Mouse (Mus musculus): ENCODE measurements around the gene Zfp704. TPM values are rescaled to one million over a fixed set of nuclear protein-coding genes. Genes with fewer than 3 reads are reported as not detected.
"Not testable (repeated sequence)": the region's sequence is repeated elsewhere in the genome, so short reads cannot be mapped to it uniquely, and the experiment has no call there.

The Zfp704 gene
- total RNA-seq, 2 experiments from 2014 or later: 15.6 to 25.3 TPM

DNA sequence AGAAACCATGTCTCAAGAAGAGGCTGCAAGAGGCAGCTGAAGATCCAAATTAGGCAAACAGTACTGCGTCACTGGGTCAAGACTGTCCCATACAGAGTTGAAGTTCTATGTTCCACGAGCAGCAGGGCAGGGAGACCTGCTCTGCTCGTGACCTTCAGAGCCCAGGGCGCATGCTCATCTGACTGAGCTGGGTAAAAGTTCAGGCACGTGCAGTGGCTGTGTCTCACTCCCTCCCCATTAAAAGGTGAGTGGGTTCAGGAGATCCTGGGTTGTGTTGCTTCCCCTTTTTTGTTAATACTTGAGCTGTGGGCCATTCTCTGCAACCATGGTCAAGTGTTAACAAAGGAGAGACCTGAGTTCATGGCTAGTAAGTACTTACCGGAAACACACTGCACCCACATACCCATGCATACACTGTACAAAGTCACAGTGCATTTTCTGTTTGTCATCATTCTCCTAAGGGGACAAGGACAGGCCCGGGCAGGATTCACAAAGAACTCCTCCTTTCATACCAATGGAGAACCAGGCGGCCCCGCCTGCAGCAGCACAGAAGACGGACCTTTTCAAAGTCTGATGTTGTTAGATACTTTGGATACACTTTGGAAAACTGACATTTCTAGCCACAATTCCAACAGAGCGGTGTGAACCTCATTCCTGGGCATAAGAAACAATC lies 10.0 kb downstream of the Zfp704 start:
- peak; percentile 43 for ATAC-seq (replicated peaks; ENCODE audit: poor library complexity, severe bottlenecking)

- peak; percentile 95 for ATAC-seq (replicated peaks; ENCODE audit: poor library complexity, severe bottlenecking)
These were observed 11.8 kb downstream of the Zfp704 start for GRCm38 (mm10) chr3:9598061-9598460.

DNA sequence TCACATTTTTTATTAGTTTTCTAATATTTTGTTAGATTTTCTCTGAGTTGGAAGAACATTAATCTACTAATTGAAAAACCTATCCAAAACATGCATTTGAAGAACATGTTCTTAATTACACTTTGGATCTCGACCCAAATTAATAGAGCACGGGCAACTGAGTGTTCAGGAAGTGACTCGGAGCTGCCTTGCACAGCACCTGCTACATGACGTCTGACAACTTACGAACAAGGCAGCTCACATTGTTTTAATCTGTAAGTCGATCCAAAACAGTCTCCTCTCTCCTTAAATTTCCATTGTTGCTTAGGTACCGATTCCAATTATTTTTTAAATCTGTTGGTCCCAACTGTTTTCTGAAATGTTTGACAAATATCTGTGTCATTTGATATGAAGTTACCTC lies 15.4 kb downstream of the Zfp704 start:
- ATAC-seq (replicated peaks; ENCODE audit: poor library complexity, severe bottlenecking): no peak

- peak; percentile 48; the same call in 1 of the 2 replicates for ATAC-seq (replicated peaks; ENCODE audit: poor library complexity, severe bottlenecking)
These were observed 16.1 kb downstream of the Zfp704 start for GRCm38 (mm10) chr3:9593832-9594231.

- no peak for ATAC-seq (replicated peaks; ENCODE audit: poor library complexity, severe bottlenecking)
These were observed 18.3 kb downstream of the Zfp704 start for GRCm38 (mm10) chr3:9591416-9592110.

DNA sequence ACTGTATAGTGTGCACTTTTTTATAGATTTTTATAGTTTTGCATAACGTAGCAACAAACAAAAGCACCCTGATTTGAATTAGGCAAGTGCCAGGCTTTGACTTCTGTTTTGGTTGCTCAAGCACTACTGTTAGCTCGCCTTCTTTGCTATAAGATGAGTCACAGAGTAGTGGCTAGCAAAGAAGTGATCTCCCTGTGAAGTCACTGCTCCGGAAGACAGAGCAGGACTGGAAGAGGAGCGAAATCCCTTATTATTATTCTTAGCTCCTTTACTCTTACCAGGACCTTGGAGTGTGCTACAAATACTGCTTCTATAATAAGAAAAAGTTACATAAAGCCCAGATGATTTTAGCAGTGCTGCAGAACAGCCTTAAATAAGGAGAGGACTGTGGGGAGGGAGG lies 21.2 kb downstream of the Zfp704 start:
- ATAC-seq (replicated peaks; ENCODE audit: poor library complexity, severe bottlenecking): no peak

DNA sequence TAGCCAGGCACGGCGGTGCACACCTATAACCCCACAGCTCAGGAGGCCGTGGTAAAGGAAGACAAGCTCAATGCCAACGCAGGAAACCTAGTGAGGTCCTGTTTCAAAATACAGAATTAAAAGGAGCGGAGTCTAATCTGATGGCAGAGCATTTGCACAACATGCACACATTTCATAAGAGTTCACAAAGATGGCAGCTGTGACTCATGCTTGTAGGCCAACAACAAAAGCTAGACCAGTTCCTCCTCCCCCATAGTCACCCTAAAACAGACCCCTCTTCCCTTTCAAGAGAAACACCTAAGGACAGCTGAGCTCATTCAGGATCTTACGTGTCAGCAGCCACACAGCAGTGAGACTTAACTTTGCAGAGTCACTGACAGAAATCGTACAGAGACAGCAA lies 22.6 kb downstream of the Zfp704 start:
- peak; percentile 96 for ATAC-seq (replicated peaks; ENCODE audit: poor library complexity, severe bottlenecking)

DNA sequence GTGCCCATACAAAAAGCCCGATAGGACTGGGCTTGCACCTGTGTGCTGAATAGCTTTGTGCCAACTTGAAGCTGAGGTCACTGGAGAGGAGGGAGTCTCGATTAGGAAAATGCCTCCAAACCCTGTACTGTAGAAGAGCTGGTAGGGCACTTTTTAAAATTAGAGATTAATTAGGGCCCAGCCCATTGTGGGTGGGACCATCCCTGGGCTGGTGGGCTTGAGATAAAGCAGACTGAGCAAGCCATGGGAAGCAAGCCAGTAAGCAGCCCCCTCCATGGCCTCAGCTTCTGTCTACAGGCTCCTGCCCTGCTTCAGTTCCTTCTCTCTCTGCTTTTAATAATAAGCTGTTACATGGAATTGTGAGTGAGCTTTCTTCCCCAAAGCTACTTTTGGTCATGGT lies 26.4 kb downstream of the Zfp704 start:
- no peak for ATAC-seq (replicated peaks; ENCODE audit: poor library complexity, severe bottlenecking)

DNA sequence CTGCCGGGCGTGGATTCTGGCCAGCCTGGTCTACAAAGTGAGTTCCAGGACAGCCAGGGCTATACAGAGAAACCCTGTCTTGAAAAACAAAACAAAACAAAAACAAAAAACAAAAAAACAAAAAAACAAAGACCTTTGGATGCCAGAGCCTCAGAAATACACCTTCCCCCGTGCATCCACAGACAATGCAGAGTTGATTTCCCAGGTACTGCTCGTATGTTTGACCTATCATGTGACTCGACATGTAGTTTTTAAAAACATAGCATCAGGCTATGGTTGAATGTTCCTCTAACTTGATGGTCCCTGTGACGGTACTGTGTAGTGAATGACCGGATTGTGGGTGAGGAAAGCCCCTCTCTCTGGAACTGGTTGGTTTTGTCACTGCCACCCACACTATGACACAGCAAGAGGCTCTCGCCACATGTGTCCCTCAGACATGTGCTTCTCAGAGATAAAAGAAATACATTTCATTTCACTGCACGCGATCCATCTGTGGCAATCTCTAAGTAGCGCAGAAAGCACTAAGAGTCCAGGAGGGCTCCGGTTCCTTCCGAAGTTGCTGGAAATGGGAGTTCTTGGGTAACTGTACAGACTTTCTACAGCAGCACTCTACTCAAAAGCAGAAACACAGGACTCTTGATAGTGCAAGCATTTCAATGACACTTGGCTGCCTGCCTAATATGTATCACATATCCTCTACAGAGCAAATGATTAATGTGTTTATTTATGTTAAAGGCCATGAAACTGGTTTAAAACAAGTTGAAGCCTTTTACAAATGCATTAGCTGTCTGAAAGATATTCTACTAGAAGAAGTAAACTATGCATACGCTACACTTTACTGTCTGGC lies 28.7 kb downstream of the Zfp704 start:
- peak; percentile 69 for ATAC-seq (replicated peaks; ENCODE audit: poor library complexity, severe bottlenecking)

DNA sequence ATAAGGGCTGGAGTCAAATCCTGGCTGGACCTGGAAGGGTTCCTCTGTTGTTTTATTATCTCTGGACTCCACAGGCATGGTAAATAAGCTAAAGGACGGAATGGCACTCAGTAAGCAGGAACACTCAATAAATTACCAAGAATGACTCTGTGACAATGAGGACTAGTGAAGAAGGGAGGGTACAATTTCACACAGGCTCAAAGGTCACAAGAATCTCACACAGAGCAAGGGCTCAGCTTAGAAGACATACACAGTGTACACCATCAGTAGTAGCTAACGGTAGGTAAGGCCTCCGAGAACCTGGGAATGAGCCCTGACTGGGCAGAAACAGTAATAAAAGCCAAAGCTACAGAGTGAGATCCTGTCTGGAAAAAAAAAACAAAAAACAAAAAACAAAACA lies 29.8 kb downstream of the Zfp704 start:
- no peak for ATAC-seq (replicated peaks; ENCODE audit: poor library complexity, severe bottlenecking)

DNA sequence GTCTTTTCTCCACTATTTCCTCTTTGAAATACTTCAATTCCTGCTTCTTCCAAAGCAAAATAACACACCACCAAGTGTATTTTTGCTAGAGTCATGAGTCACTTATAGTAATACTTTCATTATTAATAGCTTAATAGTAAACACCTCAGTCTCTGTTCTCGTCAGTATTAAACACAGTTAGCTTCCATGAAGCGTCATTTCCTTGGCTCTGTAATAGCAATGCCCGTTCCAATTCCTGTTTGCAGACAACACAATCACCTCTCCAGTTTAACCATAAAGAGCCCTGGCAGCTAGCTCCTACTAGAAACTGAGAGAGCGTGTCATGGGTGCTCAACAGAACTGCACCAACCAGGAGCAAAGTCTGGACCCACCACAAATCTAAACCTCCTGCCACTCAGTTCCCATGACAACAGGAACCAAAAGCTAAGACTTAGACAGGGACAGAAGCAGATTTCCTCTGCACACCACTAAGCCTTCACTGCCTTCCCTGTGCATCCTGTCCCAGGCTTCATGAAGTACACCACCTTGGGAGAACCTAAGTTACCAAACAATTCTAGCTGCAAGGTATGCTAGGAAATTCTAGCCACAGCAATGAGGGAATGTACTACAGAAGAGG lies 30.7 kb downstream of the Zfp704 start:
- peak; percentile 51 for ATAC-seq (replicated peaks; ENCODE audit: poor library complexity, severe bottlenecking)

DNA sequence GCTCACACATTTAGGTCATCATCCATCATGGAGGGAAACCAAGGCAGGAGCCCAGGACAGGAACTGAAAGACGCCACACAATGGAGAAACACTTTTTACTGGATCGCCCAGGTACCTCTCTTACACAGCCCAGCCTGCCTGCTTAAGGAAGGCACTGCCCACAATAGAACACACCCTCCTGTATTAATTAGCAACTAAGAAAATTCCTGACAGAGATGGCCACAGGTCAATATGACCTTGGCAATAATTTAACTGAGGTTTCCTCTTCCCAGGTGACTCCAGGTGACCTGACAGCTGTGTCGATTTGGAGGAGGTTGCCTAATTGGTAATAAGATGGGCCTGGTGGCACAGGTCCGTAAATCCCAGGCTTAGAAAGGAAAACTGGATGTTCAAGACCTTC lies 33.0 kb downstream of the Zfp704 start:
- no peak for ATAC-seq (replicated peaks; ENCODE audit: poor library complexity, severe bottlenecking)

DNA sequence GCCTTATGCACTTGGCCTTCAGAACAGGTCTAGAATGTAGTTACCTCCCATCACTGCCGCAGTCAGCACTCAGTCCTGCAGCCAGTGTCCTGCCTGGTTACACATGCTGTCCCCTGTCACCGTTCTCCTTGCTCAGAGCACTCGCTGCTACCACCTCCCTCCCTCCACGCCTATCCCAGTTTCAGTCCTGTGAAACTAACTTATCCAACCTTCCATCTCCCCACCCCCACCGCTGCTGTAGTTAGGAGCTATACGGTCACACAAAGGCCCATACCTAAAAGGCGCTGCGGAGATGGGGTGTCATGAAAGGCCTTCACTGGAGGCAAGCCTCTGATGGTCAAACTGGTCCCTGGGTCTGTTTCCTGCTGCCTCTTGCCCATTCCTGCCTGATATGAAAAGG lies 35.6 kb downstream of the Zfp704 start:
- 0 out of 2 replicates have a peak, but pooled peaks have one; percentile 3 for ATAC-seq (replicated peaks; ENCODE audit: poor library complexity, severe bottlenecking)

GRCm38 (mm10) chr3:9573581-9573980 lies 36.3 kb downstream of the Zfp704 start:
- ATAC-seq (replicated peaks; ENCODE audit: poor library complexity, severe bottlenecking): peak; percentile 93

DNA sequence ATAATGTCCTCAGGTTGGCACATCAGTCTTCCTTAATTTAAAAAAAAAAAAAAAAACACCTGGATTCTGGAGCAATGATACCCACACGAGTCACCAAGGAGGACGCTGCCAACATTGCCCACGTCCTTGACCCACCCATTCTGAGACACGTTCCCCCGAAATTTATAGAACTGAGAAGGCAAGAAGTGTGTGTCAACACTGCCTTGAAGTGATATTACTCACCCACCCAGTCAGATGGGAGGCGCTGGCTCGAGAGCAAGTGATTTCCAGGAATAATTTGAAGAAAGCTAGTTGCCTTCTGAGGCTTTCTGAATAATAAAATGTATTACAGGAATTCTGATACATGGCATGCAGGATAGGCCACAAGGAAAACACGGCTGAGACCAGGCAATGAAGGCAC lies 37.6 kb downstream of the Zfp704 start:
- ATAC-seq (replicated peaks; ENCODE audit: poor library complexity, severe bottlenecking): no peak

- no peak for ATAC-seq (replicated peaks; ENCODE audit: poor library complexity, severe bottlenecking)
These were observed 39.1 kb downstream of the Zfp704 start for GRCm38 (mm10) chr3:9570782-9571181.

GRCm38 (mm10) chr3:9569706-9570105 lies 40.2 kb downstream of the Zfp704 start:
- not testable (repeated sequence) for ATAC-seq (replicated peaks; ENCODE audit: poor library complexity, severe bottlenecking)

- ATAC-seq (replicated peaks; ENCODE audit: poor library complexity, severe bottlenecking): no peak
These were observed 41.2 kb downstream of the Zfp704 start for GRCm38 (mm10) chr3:9568565-9569228.

DNA sequence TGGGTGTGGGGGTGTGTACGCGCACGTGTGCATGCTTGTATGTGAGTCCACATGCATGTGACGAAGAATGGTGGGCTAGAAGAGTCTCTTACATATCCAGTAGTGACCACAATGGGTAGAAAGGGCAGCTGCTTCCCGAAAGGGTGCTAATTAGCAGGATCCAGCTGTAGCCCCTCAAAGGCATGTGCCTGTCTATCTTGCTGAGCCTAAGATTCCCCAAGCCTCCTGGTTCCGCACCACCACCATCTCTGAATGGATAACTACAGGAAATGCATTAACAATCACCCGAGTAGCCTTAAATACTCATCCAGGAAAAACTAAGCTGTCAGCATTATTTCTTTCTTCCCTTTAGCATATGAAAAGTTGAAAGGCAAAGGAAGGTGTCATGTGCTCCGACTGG lies 41.9 kb downstream of the Zfp704 start:
- ATAC-seq (replicated peaks; ENCODE audit: poor library complexity, severe bottlenecking): 0 out of 2 replicates have a peak, but pooled peaks have one; percentile 4

- peak; percentile 36; the same call in 1 of the 2 replicates for ATAC-seq (replicated peaks; ENCODE audit: poor library complexity, severe bottlenecking)
These were observed 43.1 kb downstream of the Zfp704 start for GRCm38 (mm10) chr3:9566831-9567230.
